Mouse (Mus musculus): ENCODE measurements around the gene Adk. TPM values are rescaled to one million over a fixed set of nuclear protein-coding genes. Genes with fewer than 3 reads are reported as not detected.

Adk gene
- 33.5 and 35.4 TPM in 2 replicates for polyA plus RNA-seq (2014; fragmentation: Nextera tagmentation; extraction: Ambion mirVana)

- Histone ChIP-seq H3K27me3 (ENCODE audit: control insufficient read depth, insufficient read depth, low read length) (no peaks in the 10 kb centered on the region), H3K4me3 (ENCODE audit: low read depth, low read length) (peak within 1 kb of the TSS; percentile 72), H3K27ac (ENCODE audit: low read depth, low read length) (peak within 1 kb of the TSS; percentile 95), H3K36me3 (ENCODE audit: control insufficient read depth, insufficient read depth, low read length) (no peaks in the 10 kb centered on the region), H3K9me3 (ENCODE audit: control insufficient read depth, low read length) (no peaks in the 10 kb centered on the region), H3K9ac (replicated peaks; ENCODE audit: low read depth, low read length) (peak within 1 kb of the TSS; percentile 66), H3K4me1 (ENCODE audit: control insufficient read depth, insufficient read depth, low read length) (no peaks in the 10 kb centered on the region), H3K4me2 (ENCODE audit: low read depth, low read length) (peak within 1 kb of the TSS; percentile 80)
- WGBS: under 1% methylated on average over 45 of the region's 48 CpGs
- ATAC-seq (ENCODE audit: low read depth): peak; percentile 98
Measured at GRCm38 (mm10) chr14:21052112-21052780, at the start of gene Adk, which contains the start of gene Ap3m1. Adk (plus strand) TSS chr14:21052574. Ap3m1 (minus strand) TSS chr14:21052508.

- H3K9ac ChIP-seq (replicated peaks; ENCODE audit: low read depth, low read length): no peak overlapping the region
- H3K4me2 ChIP-seq (ENCODE audit: low read depth, low read length): no peak overlapping the region
- no peak overlapping the region for H3K27ac ChIP-seq (ENCODE audit: low read depth, low read length)
- no peak for ATAC-seq (ENCODE audit: low read depth)
- H3K4me3 ChIP-seq (ENCODE audit: low read depth, low read length): no peak overlapping the region
- H3K27me3 ChIP-seq (ENCODE audit: control insufficient read depth, insufficient read depth, low read length): no peaks in the 10 kb centered on the region
- H3K4me1 ChIP-seq (ENCODE audit: control insufficient read depth, insufficient read depth, low read length): no peaks in the 10 kb centered on the region
- no peaks in the 10 kb centered on the region for H3K9me3 ChIP-seq (ENCODE audit: control insufficient read depth, low read length)
- H3K36me3 ChIP-seq (ENCODE audit: control insufficient read depth, insufficient read depth, low read length): peaks cover 15% of the 10 kb centered on the region; the same call in 1 of the 2 replicates
- 90% methylated on average over 5 of the region's 5 CpGs for WGBS
Measured at GRCm38 (mm10) chr14:21013800-21014334, 38.5 kb upstream of the Adk start.

GRCm38 (mm10) chr14:21017871-21018270, 34.5 kb upstream of the Adk start:
- no peaks in the 10 kb centered on the region for H3K9me3 ChIP-seq (ENCODE audit: control insufficient read depth, low read length)
- WGBS: 93% methylated on average over 5 of the region's 5 CpGs
- no peak overlapping the region for H3K9ac ChIP-seq (replicated peaks; ENCODE audit: low read depth, low read length)
- H3K4me1 ChIP-seq (ENCODE audit: control insufficient read depth, insufficient read depth, low read length): no peaks in the 10 kb centered on the region
- no peak overlapping the region for H3K4me2 ChIP-seq (ENCODE audit: low read depth, low read length)
- H3K36me3 ChIP-seq (ENCODE audit: control insufficient read depth, insufficient read depth, low read length): peaks cover 19% of the 10 kb centered on the region; the same call in 1 of the 2 replicates
- H3K27me3 ChIP-seq (ENCODE audit: control insufficient read depth, insufficient read depth, low read length): no peaks in the 10 kb centered on the region
- H3K27ac ChIP-seq (ENCODE audit: low read depth, low read length): no peak overlapping the region
- no peak for ATAC-seq (ENCODE audit: low read depth)
- H3K4me3 ChIP-seq (ENCODE audit: low read depth, low read length): no peak overlapping the region

GRCm38 (mm10) chr14:21018977-21019376, 33.4 kb upstream of the Adk start:
- H3K27ac ChIP-seq (ENCODE audit: low read depth, low read length): no peak overlapping the region
- no peaks in the 10 kb centered on the region for H3K4me1 ChIP-seq (ENCODE audit: control insufficient read depth, insufficient read depth, low read length)
- peaks cover 21% of the 10 kb centered on the region; the same call in 1 of the 2 replicates for H3K36me3 ChIP-seq (ENCODE audit: control insufficient read depth, insufficient read depth, low read length)
- peak; percentile 69; the same call in 1 of the 2 replicates for ATAC-seq (ENCODE audit: low read depth)
- no peaks in the 10 kb centered on the region for H3K27me3 ChIP-seq (ENCODE audit: control insufficient read depth, insufficient read depth, low read length)
- H3K4me2 ChIP-seq (ENCODE audit: low read depth, low read length): no peak overlapping the region
- WGBS: 47% methylated on average over 3 of the region's 3 CpGs
- no peaks in the 10 kb centered on the region for H3K9me3 ChIP-seq (ENCODE audit: control insufficient read depth, low read length)
- H3K4me3 ChIP-seq (ENCODE audit: low read depth, low read length): no peak overlapping the region
- H3K9ac ChIP-seq (replicated peaks; ENCODE audit: low read depth, low read length): no peak overlapping the region

GRCm38 (mm10) chr14:21020435-21020834, 31.9 kb upstream of the Adk start:
- peaks cover 29% of the 10 kb centered on the region for H3K36me3 ChIP-seq (ENCODE audit: control insufficient read depth, insufficient read depth, low read length)
- H3K27ac ChIP-seq (ENCODE audit: low read depth, low read length): no peak overlapping the region
- 90% methylated on average over 8 of the region's 8 CpGs for WGBS
- H3K9me3 ChIP-seq (ENCODE audit: control insufficient read depth, low read length): no peaks in the 10 kb centered on the region
- H3K4me1 ChIP-seq (ENCODE audit: control insufficient read depth, insufficient read depth, low read length): no peaks in the 10 kb centered on the region
- no peak overlapping the region for H3K4me2 ChIP-seq (ENCODE audit: low read depth, low read length)
- no peaks in the 10 kb centered on the region for H3K27me3 ChIP-seq (ENCODE audit: control insufficient read depth, insufficient read depth, low read length)
- no peak overlapping the region for H3K9ac ChIP-seq (replicated peaks; ENCODE audit: low read depth, low read length)
- H3K4me3 ChIP-seq (ENCODE audit: low read depth, low read length): no peak overlapping the region
- no peak for ATAC-seq (ENCODE audit: low read depth)

GRCm38 (mm10) chr14:21027542-21027941, 24.8 kb upstream of the Adk start:
- Histone ChIP-seq H3K4me1 (ENCODE audit: control insufficient read depth, insufficient read depth, low read length) (no peaks in the 10 kb centered on the region), H3K4me3 (ENCODE audit: low read depth, low read length) (no peak overlapping the region), H3K27me3 (ENCODE audit: control insufficient read depth, insufficient read depth, low read length) (no peaks in the 10 kb centered on the region), H3K36me3 (ENCODE audit: control insufficient read depth, insufficient read depth, low read length) (peaks cover 16% of the 10 kb centered on the region), H3K27ac (ENCODE audit: low read depth, low read length) (no peak overlapping the region), H3K9me3 (ENCODE audit: control insufficient read depth, low read length) (no peaks in the 10 kb centered on the region), H3K4me2 (ENCODE audit: low read depth, low read length) (no peak overlapping the region), H3K9ac (replicated peaks; ENCODE audit: low read depth, low read length) (no peak overlapping the region)
- ATAC-seq (ENCODE audit: low read depth): no peak

- ATAC-seq (ENCODE audit: low read depth): no peak
- no peak overlapping the region for H3K4me2 ChIP-seq (ENCODE audit: low read depth, low read length)
- H3K36me3 ChIP-seq (ENCODE audit: control insufficient read depth, insufficient read depth, low read length): peaks cover 13% of the 10 kb centered on the region
- H3K27ac ChIP-seq (ENCODE audit: low read depth, low read length): no peak overlapping the region
- H3K4me3 ChIP-seq (ENCODE audit: low read depth, low read length): no peak overlapping the region
- H3K27me3 ChIP-seq (ENCODE audit: control insufficient read depth, insufficient read depth, low read length): no peaks in the 10 kb centered on the region
- no peaks in the 10 kb centered on the region for H3K4me1 ChIP-seq (ENCODE audit: control insufficient read depth, insufficient read depth, low read length)
- WGBS: 93% methylated on average over 11 of the region's 11 CpGs
- H3K9ac ChIP-seq (replicated peaks; ENCODE audit: low read depth, low read length): no peak overlapping the region
- no peaks in the 10 kb centered on the region for H3K9me3 ChIP-seq (ENCODE audit: control insufficient read depth, low read length)
Measured at GRCm38 (mm10) chr14:21029025-21029659, 23.2 kb upstream of the Adk start.

- peak; percentile 21; the same call in 1 of the 2 replicates for ATAC-seq (ENCODE audit: low read depth)
- H3K36me3 ChIP-seq (ENCODE audit: control insufficient read depth, insufficient read depth, low read length): peaks cover 20% of the 10 kb centered on the region
- H3K27me3 ChIP-seq (ENCODE audit: control insufficient read depth, insufficient read depth, low read length): no peaks in the 10 kb centered on the region
- H3K9me3 ChIP-seq (ENCODE audit: control insufficient read depth, low read length): no peaks in the 10 kb centered on the region
- WGBS: 51% methylated on average over 6 of the region's 6 CpGs
- H3K4me1 ChIP-seq (ENCODE audit: control insufficient read depth, insufficient read depth, low read length): no peaks in the 10 kb centered on the region
- no peak overlapping the region for H3K27ac ChIP-seq (ENCODE audit: low read depth, low read length)
- H3K9ac ChIP-seq (replicated peaks; ENCODE audit: low read depth, low read length): no peak overlapping the region
- no peak overlapping the region for H3K4me2 ChIP-seq (ENCODE audit: low read depth, low read length)
- H3K4me3 ChIP-seq (ENCODE audit: low read depth, low read length): no peak overlapping the region
Measured at GRCm38 (mm10) chr14:21031783-21032511, 20.4 kb upstream of the Adk start.
